Mouse (Mus musculus) left cerebral cortex, adult 18-20 months (tissue): ENCODE data around the gene Txnrd2. TPM values are rescaled to one million over a fixed set of nuclear protein-coding genes. Genes with fewer than 3 reads are reported as not detected.

Source experiments
- DNase-seq, 2 experiments: peaks; one replicate each; pipeline ENCODE4 v3.0.0; 2021 to 2022; ENCODE audit warnings: low spot score in 2 of 2, mixed read lengths in 1 of 2
- total RNA-seq, 2 experiments: library from RNA; stranded (reverse); gene quantifications; 2 replicates each; pipeline ENCODE4 v1.2.3; 2021

Gene Txnrd2
- total RNA-seq, 2 experiments from 2014 or later: 19.4 to 21.3 TPM

GRCm38 (mm10) chr16:18480933-18481485 is 54.8 kb downstream of the Txnrd2 start:
- DNase-seq: no peak

GRCm38 (mm10) chr16:18482431-18482830 is 56.2 kb downstream of the Txnrd2 start:
- DNase-seq: no peak

- DNase-seq: no peak
Measured at GRCm38 (mm10) chr16:18483839-18484238, 57.7 kb downstream of the Txnrd2 start.

GRCm38 (mm10) chr16:18484386-18484785 is 58.2 kb downstream of the Txnrd2 start:
- no peak for DNase-seq

- no peak for DNase-seq
Measured at GRCm38 (mm10) chr16:18484794-18485435, 58.7 kb downstream of the Txnrd2 start.

- DNase-seq: no peak
Measured at GRCm38 (mm10) chr16:18486126-18486525, 59.9 kb downstream of the Txnrd2 start.

GRCm38 (mm10) chr16:18490281-18490680 is 64.1 kb downstream of the Txnrd2 start:
- no peak for DNase-seq

- no peak for DNase-seq
Measured at GRCm38 (mm10) chr16:18490894-18491293, 64.7 kb downstream of the Txnrd2 start.

GRCm38 (mm10) chr16:18497865-18498515 is 71.8 kb downstream of the Txnrd2 start:
- no peak for DNase-seq

- DNase-seq: peak; percentile 95 to 96
Measured at GRCm38 (mm10) chr16:18498558-18498990, 72.4 kb downstream of the Txnrd2 start, which contains the start of the genes Gnb1l and Rtl10. Gene Gnb1l, plus strand, starts transcription at chr16:18498713. Gene Rtl10, plus strand, starts transcription at chr16:18498901.

GRCm38 (mm10) chr16:18498996-18499395 is 72.8 kb downstream of the Txnrd2 start:
- DNase-seq: peak; percentile 15 to 16

- DNase-seq: no peak
Measured at GRCm38 (mm10) chr16:18501531-18501930, 75.3 kb downstream of the Txnrd2 start.

- no peak for DNase-seq
Measured at GRCm38 (mm10) chr16:18503566-18504342, 77.6 kb downstream of the Txnrd2 start.

- DNase-seq: no peak
Measured at GRCm38 (mm10) chr16:18506524-18507199, 80.5 kb downstream of the Txnrd2 start.

- DNase-seq: no peak
Measured at GRCm38 (mm10) chr16:18507200-18507549, 81.0 kb downstream of the Txnrd2 start.

- no peak for DNase-seq
Measured at GRCm38 (mm10) chr16:18511741-18512140, 85.6 kb downstream of the Txnrd2 start.

- no peak for DNase-seq
Measured at GRCm38 (mm10) chr16:18513508-18513907, 87.3 kb downstream of the Txnrd2 start.

GRCm38 (mm10) chr16:18518091-18518490 is 91.9 kb downstream of the Txnrd2 start:
- peak; percentile 19 to 49 for DNase-seq

- no peak for DNase-seq
Measured at GRCm38 (mm10) chr16:18523563-18524245, 97.5 kb downstream of the Txnrd2 start.

- no peak for DNase-seq
Measured at GRCm38 (mm10) chr16:18528656-18529055, 102.5 kb downstream of the Txnrd2 start.
